Mouse (Mus musculus) liver, embryonic 14.5 days (tissue): ENCODE results near the gene Lrrc8a. TPM values are rescaled to one million over a fixed set of nuclear protein-coding genes. Genes with fewer than 3 reads are reported as not detected.
A peak's percentile ranks its signal among the peaks of the same experiment; 100 is the strongest.

Experiments
- ATAC-seq: fragments of 200-750 bp; cut with Nextera tagmentation; 2 replicates; pipeline ENCODE4 v1.8.0; 2017; ENCODE audit warnings: moderate number of reproducible peaks, mild to moderate bottlenecking, moderate library complexity; ENCODE audit not compliant: insufficient read depth
- DNase-seq, 3 experiments: peaks; one replicate each; pipeline ENCODE4 v3.0.0-alpha.2; 2012 to 2013; ENCODE audit warnings: low read depth in 3 of 3, low spot score in 3 of 3
- H3K27ac ChIP-seq: fragments of 300-500 bp; sonication (generic); 2 replicates; pipeline ENCODE4 v1.5.1; 2014; ENCODE audit warnings: moderate library complexity, mild to moderate bottlenecking, control low read depth, inconsistent platforms
- H3K27me3 ChIP-seq: fragments of 300-500 bp; sonication (generic); 2 replicates; pipeline ENCODE4 v1.6.1; 2014; ENCODE audit warnings: mild to moderate bottlenecking, low read length, moderate library complexity; ENCODE audit not compliant: control insufficient read depth, insufficient read depth
- H3K36me3 ChIP-seq: fragments of 300-500 bp; sonication (generic); replicated peaks from 2 replicates; pipeline ENCODE4 v1.6.1; 2014; ENCODE audit warnings: low read depth; ENCODE audit not compliant: control insufficient read depth, insufficient read depth
- H3K4me1 ChIP-seq, 2 experiments: fragments of 200-500 bp in 1 of 2; fragments of 300-500 bp in 1 of 2; sonication (generic) in 1 of 2; replicated peaks; 2 replicates each; pipeline ENCODE4 v1.6.1; 2012 to 2014; ENCODE audit warnings: antibody characterized with exemption in 1 of 2, inconsistent platforms in 1 of 2, low read length in 1 of 2; ENCODE audit not compliant: control insufficient read depth in 2 of 2, insufficient read depth in 2 of 2
- H3K4me2 ChIP-seq: fragments of 300-500 bp; sonication (generic); 2 replicates; pipeline ENCODE4 v1.6.1; 2014; ENCODE audit warnings: low read depth, mild to moderate bottlenecking, control low read depth, moderate library complexity
- H3K4me3 ChIP-seq, 2 experiments: fragments of 200-500 bp in 1 of 2; fragments of 300-500 bp in 1 of 2; sonication (generic) in 1 of 2; 2 replicates each; pipeline ENCODE4 v1.5.1; 2012 to 2014; ENCODE audit warnings: low read depth in 2 of 2, low read length in 2 of 2, mild to moderate bottlenecking in 2 of 2, control low read depth in 1 of 2, inconsistent platforms in 1 of 2, moderate library complexity in 1 of 2; ENCODE audit not compliant: insufficient read depth in 1 of 2
- H3K9ac ChIP-seq: fragments of 300-500 bp; sonication (generic); replicated peaks from 2 replicates; pipeline ENCODE4 v1.6.1; 2014; ENCODE audit warnings: mild to moderate bottlenecking, control low read depth, moderate library complexity
- H3K9me3 ChIP-seq: fragments of 300-500 bp; sonication (generic); 2 replicates; pipeline ENCODE4 v1.6.1; 2016; ENCODE audit warnings: low read length, mixed read lengths; ENCODE audit not compliant: control insufficient read depth
- CTCF ChIP-seq: IDR thresholded peaks from 2 replicates; pipeline ENCODE4 v1.5.1; 2016; ENCODE audit warnings: antibody characterized with exemption, low read depth, control low read depth
- EP300 ChIP-seq: IDR thresholded peaks from 2 replicates; pipeline ENCODE4 v1.6.1; 2016; ENCODE audit warnings: antibody characterized with exemption, low read depth
- WGBS: fragments of 180-500 bp; shearing (Covaris S2); extraction: QIAGEN DNeasy Blood & Tissue Kit; methylation state at CpG from one replicate; pipeline ENCODE4 v1.1.7; 2014; ENCODE audit not compliant: insufficient replicate concordance; 5-methylcytosine and 5-hydroxymethylcytosine counted together
- polyA plus RNA-seq, 2 experiments: library from polyadenylated mRNA; depleted of rRNA in 1 of 2; stranded (reverse) in 1 of 2; unstranded in 1 of 2; fragments of >200 nt; fragmentation: Nextera tagmentation in 1 of 2; extraction: Ambion mirVana in 1 of 2; gene quantifications; 2 replicates each; pipeline versions ENCODE4 v1.2.1 to v1.2.3; 2012 to 2014

Gene Lrrc8a
- polyA plus RNA-seq, 2 experiments = 3.4 to 10.8 TPM

- Histone ChIP-seq H3K9ac (no peak overlapping the region), H3K4me3 (no peak overlapping the region), H3K4me2 (no peak overlapping the region), H3K9me3 (no peaks in the 10 kb centered on the region), H3K36me3 (no peaks in the 10 kb centered on the region), H3K27me3 (no peaks in the 10 kb centered on the region), H3K4me1 (peaks cover 0 to 20% of the 10 kb centered on the region in 2 experiments; a peak in 3 of 4 replicates), H3K27ac (no peak overlapping the region)
- DNase-seq = peak in 2 of 3 experiments; percentile 29 to 53
- peak; percentile 90 for TF ChIP-seq CTCF
- TF ChIP-seq EP300 = no peak
- WGBS = 7% methylated on average over 1 of the region's 1 CpGs
- peak; percentile 43; the same call in 1 of the 2 replicates for ATAC-seq
Observed at GRCm38 (mm10) chr2:30270134-30270533, 32.6 kb downstream of the Lrrc8a start.

GRCm38 (mm10) chr2:30280743-30281142 is 43.2 kb downstream of the Lrrc8a start, which contains the start of gene Gm28038:
Gm28038 (plus strand) TSS chr2:30281043.
- 79% methylated on average over 11 of the region's 11 CpGs for WGBS
- no peak for DNase-seq
- no peak for ATAC-seq
- Histone ChIP-seq H3K36me3 (no peaks in the 10 kb centered on the region), H3K9me3 (no peaks in the 10 kb centered on the region), H3K9ac (no peak within 1 kb of the TSS), H3K27ac (no peak within 1 kb of the TSS), H3K27me3 (no peaks in the 10 kb centered on the region), H3K4me2 (no peak within 1 kb of the TSS), H3K4me3 (no peak within 1 kb of the TSS), H3K4me1 (peaks cover 0 to 6% of the 10 kb centered on the region in 2 experiments; a peak in 2 of 4 replicates)
- TF ChIP-seq EP300 (no peak), CTCF (no peak)

- H3K4me3 ChIP-seq = no peak overlapping the region
- no peak overlapping the region for H3K4me2 ChIP-seq
- DNase-seq = no peak
- 62% methylated on average over 3 of the region's 3 CpGs for WGBS
- no peaks in the 10 kb centered on the region for H3K36me3 ChIP-seq
- H3K9ac ChIP-seq = no peak overlapping the region
- peaks cover 0 to 6% of the 10 kb centered on the region in 2 experiments; a peak in 2 of 4 replicates for H3K4me1 ChIP-seq
- no peaks in the 10 kb centered on the region for H3K27me3 ChIP-seq
- no peak for ATAC-seq
- no peak for TF ChIP-seq EP300
- TF ChIP-seq CTCF = no peak
- H3K9me3 ChIP-seq = no peaks in the 10 kb centered on the region
- no peak overlapping the region for H3K27ac ChIP-seq
Observed at GRCm38 (mm10) chr2:30281651-30282050, 44.1 kb downstream of the Lrrc8a start.

GRCm38 (mm10) chr2:30283193-30283592 is 45.7 kb downstream of the Lrrc8a start:
- Histone ChIP-seq H3K4me3 (no peak overlapping the region), H3K4me1 (peaks cover 3 to 13% of the 10 kb centered on the region in 2 experiments), H3K9me3 (no peaks in the 10 kb centered on the region), H3K36me3 (no peaks in the 10 kb centered on the region), H3K4me2 (no peak overlapping the region), H3K27ac (no peak overlapping the region), H3K9ac (no peak overlapping the region), H3K27me3 (no peaks in the 10 kb centered on the region)
- DNase-seq (no peak), ATAC-seq (no peak)
- TF ChIP-seq CTCF (no peak), EP300 (no peak)
- WGBS = 80% methylated on average over 2 of the region's 2 CpGs

GRCm38 (mm10) chr2:30285004-30285403 is 47.5 kb downstream of the Lrrc8a start:
- Histone ChIP-seq H3K27ac (no peak overlapping the region), H3K36me3 (no peaks in the 10 kb centered on the region), H3K9ac (peak overlapping the region; percentile 95), H3K9me3 (no peaks in the 10 kb centered on the region), H3K4me1 (peaks cover 3 to 13% of the 10 kb centered on the region in 2 experiments), H3K4me2 (peak overlapping the region; percentile 69), H3K27me3 (no peaks in the 10 kb centered on the region), H3K4me3 (peak overlapping the region; percentile 75 to 98)
- TF ChIP-seq EP300 (no peak), CTCF (no peak)
- no peak for DNase-seq
- ATAC-seq = no peak
- WGBS = 68% methylated on average over 5 of the region's 5 CpGs
